Mouse (Mus musculus) intestine, embryonic 16.5 days (tissue): ENCODE results near the gene Pigx. TPM values are rescaled to one million over a fixed set of nuclear protein-coding genes. Genes with fewer than 3 reads are reported as not detected.

Source experiments
- ATAC-seq: fragments of 200-750 bp; cut with Nextera tagmentation; 2 replicates; pipeline ENCODE4 v1.8.0; 2017; ENCODE audit warnings: moderate TSS enrichment, moderate library complexity
- H3K27ac ChIP-seq: fragments of 300-500 bp; sonication (generic); 2 replicates; pipeline ENCODE4 v1.5.1; 2014; ENCODE audit warnings: mild to moderate bottlenecking, low read length
- H3K27me3 ChIP-seq: fragments of 300-500 bp; sonication (generic); replicated peaks from 2 replicates; pipeline ENCODE4 v1.6.1; 2014; ENCODE audit warnings: low read length, control low read depth, mixed read lengths; ENCODE audit not compliant: control insufficient read depth, insufficient read depth
- H3K36me3 ChIP-seq: fragments of 300-500 bp; sonication (generic); 2 replicates; pipeline ENCODE4 v1.6.1; 2014; ENCODE audit warnings: low read length, control low read depth; ENCODE audit not compliant: control insufficient read depth, insufficient read depth
- H3K4me1 ChIP-seq: fragments of 300-500 bp; sonication (generic); 2 replicates; pipeline ENCODE4 v1.6.1; 2014; ENCODE audit warnings: low read length, control low read depth, mixed read lengths; ENCODE audit not compliant: control insufficient read depth, insufficient read depth
- H3K4me2 ChIP-seq: fragments of 300-500 bp; sonication (generic); 2 replicates; pipeline ENCODE4 v1.6.1; 2014; ENCODE audit warnings: low read depth, low read length, control low read depth
- H3K4me3 ChIP-seq: fragments of 300-500 bp; sonication (generic); 2 replicates; pipeline ENCODE4 v1.5.1; 2014; ENCODE audit warnings: mild to moderate bottlenecking, low read length
- H3K9ac ChIP-seq: fragments of 300-500 bp; sonication (generic); 2 replicates; pipeline ENCODE4 v1.6.1; 2014; ENCODE audit warnings: low read depth, low read length
- H3K9me3 ChIP-seq: fragments of 300-500 bp; sonication (generic); 2 replicates; pipeline ENCODE4 v1.6.1; 2016; ENCODE audit warnings: low read length, control low read depth; ENCODE audit not compliant: control insufficient read depth
- WGBS: fragments of 180-500 bp; shearing (Covaris S2); extraction: QIAGEN DNeasy Blood & Tissue Kit; methylation state at CpG from one replicate; pipeline ENCODE4 v1.1.7; 2014; 5-methylcytosine and 5-hydroxymethylcytosine counted together
- polyA plus RNA-seq: library from polyadenylated mRNA; unstranded; fragments of >200 nt; fragmentation: Nextera tagmentation; extraction: Ambion mirVana; gene quantifications from 2 replicates; pipeline ENCODE4 v1.2.1, GENCODE M21; 2015

Pigx gene
- polyA plus RNA-seq, 1 experiment from 2014 or later = 109 TPM

- WGBS = 87% methylated on average over 10 of the region's 10 CpGs
- no peaks in the 10 kb centered on the region for H3K4me1 ChIP-seq
- no peaks in the 10 kb centered on the region for H3K36me3 ChIP-seq
- no peak overlapping the region for H3K4me3 ChIP-seq
- no peaks in the 10 kb centered on the region for H3K9me3 ChIP-seq
- no peak overlapping the region for H3K27ac ChIP-seq
- H3K4me2 ChIP-seq = no peak overlapping the region
- H3K9ac ChIP-seq = no peak overlapping the region
- no peaks in the 10 kb centered on the region for H3K27me3 ChIP-seq
- no peak for ATAC-seq
These were observed 14.9 kb upstream of the Pigx start for GRCm38 (mm10) chr16:32114406-32114805.

- 0 out of 2 replicates have a peak, but pooled peaks have one; percentile 40 for ATAC-seq
- no peaks in the 10 kb centered on the region for H3K27me3 ChIP-seq
- H3K36me3 ChIP-seq = no peaks in the 10 kb centered on the region
- H3K27ac ChIP-seq = no peak overlapping the region
- no peak overlapping the region for H3K9ac ChIP-seq
- 56% methylated on average over 23 of the region's 23 CpGs for WGBS
- H3K4me1 ChIP-seq = no peaks in the 10 kb centered on the region
- H3K9me3 ChIP-seq = no peaks in the 10 kb centered on the region
- H3K4me2 ChIP-seq = 0 out of 2 replicates have a peak overlapping the region, but pooled peaks have one; percentile 10
- no peak overlapping the region; the same call in 1 of the 2 replicates for H3K4me3 ChIP-seq
These were observed 14.1 kb upstream of the Pigx start for GRCm38 (mm10) chr16:32113541-32114218.

GRCm38 (mm10) chr16:32110951-32111699 lies 11.6 kb upstream of the Pigx start:
- no peak overlapping the region for H3K4me3 ChIP-seq
- H3K4me2 ChIP-seq = no peak overlapping the region
- peaks cover 5% of the 10 kb centered on the region; the same call in 1 of the 2 replicates for H3K36me3 ChIP-seq
- WGBS = 73% methylated on average over 15 of the region's 15 CpGs
- no peak overlapping the region for H3K27ac ChIP-seq
- ATAC-seq = no peak
- no peaks in the 10 kb centered on the region for H3K4me1 ChIP-seq
- no peaks in the 10 kb centered on the region for H3K9me3 ChIP-seq
- H3K27me3 ChIP-seq = no peaks in the 10 kb centered on the region
- H3K9ac ChIP-seq = no peak overlapping the region

GRCm38 (mm10) chr16:32108578-32108977 lies 9.0 kb upstream of the Pigx start:
- WGBS = 92% methylated on average over 2 of the region's 2 CpGs
- no peak for ATAC-seq
- peaks cover 5% of the 10 kb centered on the region; the same call in 1 of the 2 replicates for H3K36me3 ChIP-seq
- H3K4me3 ChIP-seq = no peak overlapping the region
- H3K27ac ChIP-seq = no peak overlapping the region
- H3K4me1 ChIP-seq = no peaks in the 10 kb centered on the region
- H3K9ac ChIP-seq = no peak overlapping the region
- H3K9me3 ChIP-seq = no peaks in the 10 kb centered on the region
- no peaks in the 10 kb centered on the region for H3K27me3 ChIP-seq
- no peak overlapping the region for H3K4me2 ChIP-seq

- Histone ChIP-seq H3K27me3 (no peaks in the 10 kb centered on the region), H3K36me3 (peaks cover 5% of the 10 kb centered on the region; the same call in 1 of the 2 replicates), H3K4me2 (no peak overlapping the region), H3K4me3 (no peak overlapping the region), H3K9ac (no peak overlapping the region), H3K9me3 (no peaks in the 10 kb centered on the region), H3K4me1 (no peaks in the 10 kb centered on the region), H3K27ac (no peak overlapping the region)
- WGBS = 82% methylated on average over 7 of the region's 7 CpGs
- ATAC-seq = no peak
These were observed 8.6 kb upstream of the Pigx start for GRCm38 (mm10) chr16:32108170-32108569.

- no peak overlapping the region for H3K9ac ChIP-seq
- H3K4me1 ChIP-seq = no peaks in the 10 kb centered on the region
- no peaks in the 10 kb centered on the region for H3K27me3 ChIP-seq
- H3K4me2 ChIP-seq = no peak overlapping the region
- 90% methylated on average over 12 of the region's 12 CpGs for WGBS
- H3K36me3 ChIP-seq = peaks cover 5% of the 10 kb centered on the region; the same call in 1 of the 2 replicates
- ATAC-seq = no peak
- H3K27ac ChIP-seq = no peak overlapping the region
- H3K4me3 ChIP-seq = no peak overlapping the region
- no peaks in the 10 kb centered on the region for H3K9me3 ChIP-seq
These were observed 8.0 kb upstream of the Pigx start for GRCm38 (mm10) chr16:32107342-32108045.

GRCm38 (mm10) chr16:32105698-32106097 lies 6.2 kb upstream of the Pigx start:
- Histone ChIP-seq H3K4me1 (no peaks in the 10 kb centered on the region), H3K9me3 (no peaks in the 10 kb centered on the region), H3K9ac (no peak overlapping the region), H3K36me3 (peaks cover 5% of the 10 kb centered on the region; the same call in 1 of the 2 replicates), H3K4me3 (no peak overlapping the region), H3K27me3 (no peaks in the 10 kb centered on the region), H3K27ac (no peak overlapping the region), H3K4me2 (no peak overlapping the region)
- 89% methylated on average over 1 of the region's 1 CpGs for WGBS
- ATAC-seq = no peak

- Histone ChIP-seq H3K9me3 (no peaks in the 10 kb centered on the region), H3K27me3 (no peaks in the 10 kb centered on the region), H3K36me3 (peaks cover 5% of the 10 kb centered on the region; the same call in 1 of the 2 replicates), H3K4me3 (no peak overlapping the region), H3K27ac (no peak overlapping the region), H3K9ac (no peak overlapping the region), H3K4me2 (no peak overlapping the region), H3K4me1 (peaks cover 9% of the 10 kb centered on the region; the same call in 1 of the 2 replicates)
- WGBS = 83% methylated on average over 13 of the region's 13 CpGs
- ATAC-seq = no peak
These were observed 2.8 kb upstream of the Pigx start for GRCm38 (mm10) chr16:32102295-32102694.
